Mouse (Mus musculus) liver, postnatal 0 days (tissue): ENCODE measurements at regions not wholly inside any gene's neighbourhood (a gene's known extent, or its start where the extent isn't known, plus 50 kb on each side); places are given as distances from the start of the nearest gene placed in this dataset.

Experiments
- CTCF ChIP-seq: sonication (generic); IDR thresholded peaks from 2 replicates; pipeline ENCODE4 v1.5.1; 2016; ENCODE audit warnings: antibody characterized with exemption, low read depth
- EP300 ChIP-seq: IDR thresholded peaks from 2 replicates; pipeline ENCODE4 v1.6.1; 2016; ENCODE audit warnings: antibody characterized with exemption, low read depth, mild to moderate bottlenecking

GRCm38 (mm10) chr17:4500504-4500903 lies 493.6 kb upstream of the Arid1b start:
- TF ChIP-seq CTCF: no peak
- TF ChIP-seq EP300: no peak
